Mouse (Mus musculus): ENCODE measurements around the gene Rnf25. TPM values are rescaled to one million over a fixed set of nuclear protein-coding genes. Genes with fewer than 3 reads are reported as not detected.

Rnf25 gene
- polyA plus RNA-seq, 1 experiment from 2014 or later, result 7.5 TPM

DNA sequence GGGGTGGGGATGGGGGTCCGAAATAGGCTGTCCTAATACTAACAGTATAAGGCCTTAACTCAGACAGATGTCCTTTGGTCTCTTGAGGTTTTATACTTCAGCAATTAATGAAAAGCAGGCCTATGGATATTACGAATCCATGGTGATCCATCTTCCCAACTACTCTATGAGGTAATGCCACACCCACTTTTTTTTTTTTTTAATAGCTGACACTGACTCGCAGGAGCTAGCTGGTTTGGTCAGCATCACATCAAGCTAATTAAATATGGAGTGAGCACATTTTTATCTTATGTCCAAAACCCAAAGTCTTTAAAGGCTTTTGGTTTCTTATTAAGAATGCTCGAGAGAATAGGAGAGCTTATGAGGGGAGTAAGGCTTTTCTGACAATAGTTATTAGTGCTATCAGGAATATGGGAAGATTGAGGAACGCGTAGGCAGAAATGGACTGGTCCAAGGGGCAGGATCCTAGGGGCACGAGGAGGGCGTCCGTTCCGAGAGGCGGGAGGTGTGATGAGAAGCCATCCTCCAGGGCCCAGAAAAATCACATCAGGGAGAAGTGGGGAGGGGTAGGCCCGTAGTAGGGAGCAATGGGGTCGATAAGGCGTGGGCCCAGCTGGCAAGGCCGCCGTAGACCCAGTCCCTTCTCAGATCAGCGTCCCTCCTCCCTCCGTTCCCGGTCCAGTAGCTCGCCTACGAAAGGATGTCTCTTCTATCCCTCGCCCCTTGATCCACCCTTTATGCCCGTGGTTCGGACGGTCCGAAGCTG is 513 bp downstream of the Rnf25 start:
- Histone ChIP-seq H3K9me3 (ENCODE audit: low read depth, low read length) (no peaks in the 10 kb centered on the region), H3K27me3 (ENCODE audit: insufficient read depth, low read length) (no peaks in the 10 kb centered on the region), H3K36me3 (ENCODE audit: insufficient read depth) (peaks cover 29% of the 10 kb centered on the region), H3K4me3 (ENCODE audit: low read depth, low read length) (peak overlapping the region; percentile 89), H3K4me2 (peak overlapping the region; percentile 76), H3K27ac (ENCODE audit: low read depth) (peak overlapping the region; percentile 9; the same call in 1 of the 2 replicates), H3K9ac (peak overlapping the region; percentile 79), H3K4me1 (ENCODE audit: insufficient read depth) (no peaks in the 10 kb centered on the region)
- 7% methylated on average over 26 of the region's 26 CpGs for WGBS
- TF ChIP-seq CTCF (IDR thresholded peaks at IDR 0.05; ENCODE audit: low read depth), result no peak
- ATAC-seq (ENCODE audit: insufficient read depth), result peak; percentile 77
- peak; percentile 11 for DNase-seq

DNA sequence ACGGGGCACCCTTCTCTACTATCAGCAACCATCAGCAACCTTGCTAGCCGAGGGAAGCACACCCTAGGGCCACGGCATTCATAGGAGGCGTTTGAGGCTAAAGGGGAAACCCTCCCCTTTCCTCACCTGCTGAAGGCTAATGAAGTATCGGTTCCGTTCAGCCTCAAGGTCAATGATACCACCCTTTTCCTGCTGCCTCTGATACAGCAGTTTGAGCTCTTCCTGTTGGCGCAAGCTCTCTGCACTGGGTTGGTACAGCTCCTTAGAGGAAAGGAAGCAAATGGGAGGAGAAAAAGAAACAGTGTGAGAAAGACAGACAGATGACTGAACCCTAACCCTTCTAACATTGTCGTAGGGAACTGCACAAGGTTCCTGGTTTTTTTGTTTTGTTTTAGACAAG is 6.8 kb downstream of the Rnf25 start:
- no peak overlapping the region for H3K27ac ChIP-seq (ENCODE audit: low read depth)
- no peaks in the 10 kb centered on the region for H3K27me3 ChIP-seq (ENCODE audit: insufficient read depth, low read length)
- no peak for TF ChIP-seq CTCF (IDR thresholded peaks at IDR 0.05; ENCODE audit: low read depth)
- H3K4me2 ChIP-seq, result no peak overlapping the region
- H3K9me3 ChIP-seq (ENCODE audit: low read depth, low read length), result no peaks in the 10 kb centered on the region
- WGBS, result 81% methylated on average over 8 of the region's 8 CpGs
- H3K9ac ChIP-seq, result no peak overlapping the region
- ATAC-seq (ENCODE audit: insufficient read depth) (no peak), DNase-seq (no peak)
- no peaks in the 10 kb centered on the region for H3K4me1 ChIP-seq (ENCODE audit: insufficient read depth)
- H3K4me3 ChIP-seq (ENCODE audit: low read depth, low read length), result no peak overlapping the region
- H3K36me3 ChIP-seq (ENCODE audit: insufficient read depth), result peaks cover 84% of the 10 kb centered on the region

DNA sequence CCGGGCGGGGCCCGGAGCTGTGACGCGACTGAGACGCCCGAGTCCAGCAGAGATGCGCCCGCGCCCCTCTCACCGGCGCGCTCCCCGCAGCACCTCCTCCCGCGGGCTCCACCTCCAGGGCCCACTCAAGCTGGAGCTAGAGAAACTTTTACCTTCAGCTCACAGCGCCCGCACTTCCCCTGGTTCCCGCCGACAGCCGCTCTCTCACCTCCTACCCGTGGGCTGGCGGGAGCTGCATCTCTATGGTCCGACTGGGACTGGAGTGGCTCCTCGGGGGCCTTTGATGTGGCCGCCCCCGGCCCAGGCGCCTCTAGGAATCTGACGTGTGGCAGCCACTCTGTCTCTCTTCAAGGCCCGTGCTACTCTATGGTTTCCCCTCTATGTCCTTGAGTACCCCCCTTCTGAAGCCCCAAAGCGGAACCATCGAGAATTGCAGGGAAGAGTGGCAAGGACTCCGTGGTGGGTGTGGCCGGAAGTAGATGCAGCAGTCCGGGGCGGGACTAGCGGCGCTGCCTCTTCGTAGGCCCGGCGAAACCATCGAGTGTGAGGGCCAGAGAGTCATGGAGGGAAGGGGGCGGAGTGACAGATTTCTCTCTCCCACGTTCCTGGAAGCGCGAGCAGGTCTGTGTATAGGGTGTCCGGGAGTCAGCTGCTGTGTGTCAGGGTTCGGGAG is 13.3 kb downstream of the Rnf25 start, which contains the start of the genes Zfp142 and Bcs1l:
Zfp142 (minus strand) TSS at position 474 of the 673 bp plus-strand sequence.
Bcs1l (plus strand) TSS at position 517 of the 673 bp plus-strand sequence.
- DNase-seq (peak; percentile 99), ATAC-seq (ENCODE audit: insufficient read depth) (peak; percentile 99)
- Histone ChIP-seq H3K27me3 (ENCODE audit: insufficient read depth, low read length) (no peaks in the 10 kb centered on the region), H3K9ac (peak within 1 kb of the TSS; percentile 85), H3K4me1 (ENCODE audit: insufficient read depth) (peaks cover 11% of the 10 kb centered on the region; the same call in 1 of the 2 replicates), H3K4me2 (peak within 1 kb of the TSS; percentile 92), H3K9me3 (ENCODE audit: low read depth, low read length) (no peaks in the 10 kb centered on the region), H3K27ac (ENCODE audit: low read depth) (peak within 1 kb of the TSS; percentile 75), H3K36me3 (ENCODE audit: insufficient read depth) (peaks cover 38% of the 10 kb centered on the region), H3K4me3 (ENCODE audit: low read depth, low read length) (peak within 1 kb of the TSS; percentile 86)
- peak; percentile 43 for TF ChIP-seq CTCF (IDR thresholded peaks at IDR 0.05; ENCODE audit: low read depth)
- WGBS, result under 1% methylated on average over 48 of the region's 48 CpGs

DNA sequence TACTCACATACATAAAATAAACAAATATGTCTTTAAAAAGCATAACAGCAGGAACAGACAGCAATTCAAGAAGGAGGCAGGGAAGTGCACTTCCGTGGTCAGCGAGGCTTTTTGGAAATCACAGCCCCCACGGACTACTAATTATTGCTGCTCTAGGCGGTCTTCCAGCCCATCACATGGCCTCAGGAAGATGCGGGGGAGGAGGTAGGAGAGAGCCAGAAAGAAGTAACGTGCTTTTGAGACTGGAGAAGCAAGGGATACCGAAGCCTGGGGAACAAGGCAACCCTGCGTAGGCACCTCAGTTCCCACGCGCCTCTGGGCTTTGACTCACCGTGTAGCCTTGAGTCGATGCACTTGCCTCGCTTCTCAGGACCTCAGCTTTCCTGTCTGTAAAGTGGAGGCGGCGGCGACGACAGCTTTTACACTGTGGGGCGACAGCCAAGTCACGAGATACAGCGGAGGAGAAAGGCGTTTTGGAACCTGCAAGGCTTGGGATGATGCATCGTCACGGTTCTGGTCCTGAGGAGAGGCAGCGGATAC is 13.9 kb downstream of the Rnf25 start:
- Histone ChIP-seq H3K27ac (ENCODE audit: low read depth) (peak overlapping the region; percentile 75), H3K4me3 (ENCODE audit: low read depth, low read length) (peak overlapping the region; percentile 86), H3K36me3 (ENCODE audit: insufficient read depth) (peaks cover 38% of the 10 kb centered on the region), H3K4me2 (peak overlapping the region; percentile 92), H3K4me1 (ENCODE audit: insufficient read depth) (peaks cover 11% of the 10 kb centered on the region; the same call in 1 of the 2 replicates), H3K9ac (peak overlapping the region; percentile 85), H3K9me3 (ENCODE audit: low read depth, low read length) (no peaks in the 10 kb centered on the region), H3K27me3 (ENCODE audit: insufficient read depth, low read length) (no peaks in the 10 kb centered on the region)
- WGBS, result under 1% methylated on average over 24 of the region's 24 CpGs
- ATAC-seq (ENCODE audit: insufficient read depth) (no peak; the same call in 1 of the 2 replicates), DNase-seq (peak; percentile 26)
- no peak for TF ChIP-seq CTCF (IDR thresholded peaks at IDR 0.05; ENCODE audit: low read depth)

DNA sequence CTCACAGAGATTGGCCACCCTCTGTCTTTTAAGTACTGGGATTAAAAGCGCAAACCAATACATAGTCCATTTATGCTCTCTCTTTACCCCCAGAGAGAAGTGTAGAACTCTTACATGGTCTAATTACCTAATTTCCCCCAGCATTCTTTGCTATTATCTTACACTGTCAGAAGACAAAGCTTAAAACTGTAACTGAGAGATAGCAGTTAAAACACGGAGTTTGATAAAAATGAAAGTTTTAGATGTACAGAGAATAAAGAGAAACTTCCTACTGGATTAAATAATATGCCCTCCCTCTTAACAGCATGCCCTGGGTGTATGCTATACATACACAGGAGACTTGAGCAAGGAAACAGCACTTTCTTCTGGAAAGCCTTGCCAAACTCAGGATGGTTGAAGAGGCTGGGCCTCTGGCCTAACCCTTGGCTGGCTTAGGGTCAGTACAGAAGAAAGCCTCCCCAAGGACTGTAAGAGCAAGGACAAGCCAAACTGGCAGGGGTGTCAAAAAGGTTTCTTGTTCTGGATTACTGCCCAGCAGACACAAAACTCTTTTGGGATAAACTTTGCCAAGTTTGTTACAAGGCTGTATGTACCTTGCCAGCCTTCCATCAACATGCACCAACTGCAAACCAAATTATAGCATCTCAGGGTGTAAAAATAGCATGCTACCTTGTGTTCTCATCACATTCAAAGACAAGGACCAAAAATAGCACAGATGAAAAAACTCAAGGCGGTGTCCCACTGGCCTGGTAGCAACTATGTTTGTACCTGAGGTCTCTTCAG is 16.4 kb downstream of the Rnf25 start:
- Histone ChIP-seq H3K27me3 (ENCODE audit: insufficient read depth, low read length) (no peaks in the 10 kb centered on the region), H3K9me3 (ENCODE audit: low read depth, low read length) (no peaks in the 10 kb centered on the region), H3K4me2 (no peak overlapping the region), H3K27ac (ENCODE audit: low read depth) (no peak overlapping the region), H3K9ac (no peak overlapping the region), H3K4me1 (ENCODE audit: insufficient read depth) (peaks cover 11% of the 10 kb centered on the region; the same call in 1 of the 2 replicates), H3K36me3 (ENCODE audit: insufficient read depth) (peaks cover 26% of the 10 kb centered on the region), H3K4me3 (ENCODE audit: low read depth, low read length) (no peak overlapping the region)
- WGBS, result 94% methylated on average over 3 of the region's 3 CpGs
- ATAC-seq (ENCODE audit: insufficient read depth), result no peak
- no peak for TF ChIP-seq CTCF (IDR thresholded peaks at IDR 0.05; ENCODE audit: low read depth)
- no peak for DNase-seq

DNA sequence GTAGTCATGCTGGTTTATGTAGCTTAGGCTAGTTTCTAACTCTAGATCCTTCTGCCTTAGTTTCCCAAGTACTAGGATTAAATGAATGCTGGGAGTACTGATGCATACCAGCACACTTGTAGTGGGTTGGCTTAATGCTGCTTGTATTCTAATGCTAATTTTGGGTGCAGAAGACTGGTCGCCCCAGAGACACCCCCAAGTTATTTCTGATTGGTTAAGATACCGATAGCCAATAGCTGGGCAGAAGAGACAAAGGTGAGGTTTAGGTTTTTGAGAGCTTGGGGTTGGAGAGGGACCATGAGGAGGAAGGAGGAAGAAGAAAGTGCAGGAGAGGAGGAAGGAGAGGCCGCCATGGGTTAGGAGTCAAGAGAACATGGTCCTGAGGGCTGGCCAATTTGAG is 18.6 kb downstream of the Rnf25 start:
- WGBS, result 82% methylated on average over 3 of the region's 3 CpGs
- ATAC-seq (ENCODE audit: insufficient read depth), result no peak
- no peaks in the 10 kb centered on the region for H3K9me3 ChIP-seq (ENCODE audit: low read depth, low read length)

More for the DNA sequence above, 18.6 kb downstream of the Rnf25 start:
- H3K9ac ChIP-seq, result no peak overlapping the region
- H3K4me3 ChIP-seq (ENCODE audit: low read depth, low read length), result no peak overlapping the region
- H3K36me3 ChIP-seq (ENCODE audit: insufficient read depth), result peaks cover 42% of the 10 kb centered on the region
- H3K4me2 ChIP-seq, result no peak overlapping the region
- no peak for TF ChIP-seq CTCF (IDR thresholded peaks at IDR 0.05; ENCODE audit: low read depth)
- peaks cover 7% of the 10 kb centered on the region; the same call in 1 of the 2 replicates for H3K4me1 ChIP-seq (ENCODE audit: insufficient read depth)
- H3K27ac ChIP-seq (ENCODE audit: low read depth), result no peak overlapping the region
- no peak for DNase-seq
- H3K27me3 ChIP-seq (ENCODE audit: insufficient read depth, low read length), result no peaks in the 10 kb centered on the region

Measured in lung, embryonic 14.5 days (tissue).